Mouse (Mus musculus) intestine, embryonic 14.5 days (tissue): ENCODE measurements around the gene Leap2. TPM values are rescaled to one million over a fixed set of nuclear protein-coding genes. Genes with fewer than 3 reads are reported as not detected.

Experiments
- ATAC-seq: fragments of 200-750 bp; cut with Nextera tagmentation; replicated peaks from 2 replicates; pipeline ENCODE4 v1.8.0; 2017; ENCODE audit warnings: low read depth, moderate number of reproducible peaks, moderate TSS enrichment, moderate library complexity; ENCODE audit not compliant: low FRiP score, low TSS enrichment
- DNase-seq: peaks from one replicate; pipeline ENCODE4 v3.0.0-alpha.2; 2018; ENCODE audit warnings: low spot score
- H3K27ac ChIP-seq: fragments of 300-500 bp; sonication (generic); 2 replicates; pipeline ENCODE4 v1.5.1; 2014; ENCODE audit warnings: low read depth, mild to moderate bottlenecking, control low read depth
- H3K27me3 ChIP-seq: fragments of 300-500 bp; sonication (generic); replicated peaks from 2 replicates; pipeline ENCODE4 v1.6.1; 2014; ENCODE audit warnings: low read length, control low read depth; ENCODE audit not compliant: control insufficient read depth, insufficient read depth
- H3K36me3 ChIP-seq: fragments of 300-500 bp; sonication (generic); 2 replicates; pipeline ENCODE4 v1.6.1; 2014; ENCODE audit warnings: low read length, control low read depth; ENCODE audit not compliant: control insufficient read depth, insufficient read depth
- H3K4me1 ChIP-seq: fragments of 300-500 bp; sonication (generic); replicated peaks from 2 replicates; pipeline ENCODE4 v1.6.1; 2014; ENCODE audit warnings: low read length, control low read depth, mixed read lengths; ENCODE audit not compliant: control insufficient read depth, insufficient read depth
- H3K4me2 ChIP-seq: fragments of 300-500 bp; sonication (generic); 2 replicates; pipeline ENCODE4 v1.6.1; 2014; ENCODE audit warnings: low read length
- H3K4me3 ChIP-seq: fragments of 300-500 bp; sonication (generic); 2 replicates; pipeline ENCODE4 v1.5.1; 2014; ENCODE audit warnings: low read depth, low read length, control low read depth, mixed read lengths
- H3K9ac ChIP-seq: fragments of 300-500 bp; sonication (generic); 2 replicates; pipeline ENCODE4 v1.6.1; 2014; ENCODE audit warnings: mild to moderate bottlenecking, low read length
- H3K9me3 ChIP-seq: fragments of 300-500 bp; sonication (generic); 2 replicates; pipeline ENCODE4 v1.6.1; 2016; ENCODE audit warnings: low read length, control low read depth; ENCODE audit not compliant: control insufficient read depth
- WGBS: fragments of 180-500 bp; shearing (Covaris S2); extraction: QIAGEN DNeasy Blood & Tissue Kit; methylation state at CpG from one replicate; pipeline ENCODE4 v1.1.7; 2014; 5-methylcytosine and 5-hydroxymethylcytosine counted together
- polyA plus RNA-seq: library from polyadenylated mRNA; unstranded; fragments of >200 nt; fragmentation: Nextera tagmentation; extraction: Ambion mirVana; gene quantifications from 2 replicates; pipeline ENCODE4 v1.2.1, GENCODE M21; 2014

Leap2 gene
- polyA plus RNA-seq, 1 experiment from 2014 or later, result not detected

GRCm38 (mm10) chr11:53448529-53448928 lies 25.6 kb upstream of the Leap2 start:
- no peaks in the 10 kb centered on the region for H3K27me3 ChIP-seq
- no peak overlapping the region for H3K9ac ChIP-seq
- 94% methylated on average over 1 of the region's 1 CpGs for WGBS
- no peak overlapping the region for H3K4me3 ChIP-seq
- DNase-seq (no peak), ATAC-seq (no peak)
- no peaks in the 10 kb centered on the region for H3K9me3 ChIP-seq
- H3K4me1 ChIP-seq, result no peaks in the 10 kb centered on the region; the same call in 1 of the 2 replicates
- H3K36me3 ChIP-seq, result no peaks in the 10 kb centered on the region
- H3K27ac ChIP-seq, result no peak overlapping the region
- no peak overlapping the region for H3K4me2 ChIP-seq

DNA sequence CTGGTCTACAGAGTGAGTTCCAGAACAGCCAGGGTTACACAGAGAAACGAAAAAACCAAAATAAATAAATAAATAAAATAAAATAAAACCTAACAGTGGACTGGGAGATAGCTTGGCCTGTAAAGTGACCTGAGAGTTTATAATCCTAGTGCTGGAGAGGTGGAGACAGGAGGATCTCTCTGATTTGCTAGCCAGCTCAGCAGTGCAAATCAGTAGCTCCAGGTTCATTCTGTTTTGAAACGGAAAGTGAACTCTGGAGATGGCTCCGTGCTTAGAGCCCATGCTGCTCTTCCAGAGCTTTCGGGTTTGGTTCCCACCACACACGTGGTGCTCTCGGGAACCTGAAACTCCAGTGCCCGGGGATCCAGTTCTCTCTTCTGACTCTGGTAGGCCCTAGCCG lies 25.0 kb upstream of the Leap2 start:
- Histone ChIP-seq H3K27ac (no peak overlapping the region), H3K9ac (no peak overlapping the region), H3K4me2 (no peak overlapping the region), H3K9me3 (no peaks in the 10 kb centered on the region), H3K4me3 (no peak overlapping the region), H3K27me3 (no peaks in the 10 kb centered on the region), H3K4me1 (no peaks in the 10 kb centered on the region; the same call in 1 of the 2 replicates), H3K36me3 (no peaks in the 10 kb centered on the region)
- WGBS, result 90% methylated on average over 8 of the region's 8 CpGs
- DNase-seq (no peak), ATAC-seq (no peak)

- no peak overlapping the region for H3K27ac ChIP-seq
- H3K4me2 ChIP-seq, result no peak overlapping the region
- 64% methylated on average over 13 of the region's 13 CpGs for WGBS
- DNase-seq (no peak), ATAC-seq (no peak)
- no peak overlapping the region for H3K9ac ChIP-seq
- no peaks in the 10 kb centered on the region for H3K36me3 ChIP-seq
- no peaks in the 10 kb centered on the region for H3K9me3 ChIP-seq
- no peaks in the 10 kb centered on the region for H3K27me3 ChIP-seq
- H3K4me1 ChIP-seq, result no peaks in the 10 kb centered on the region; the same call in 1 of the 2 replicates
- no peak overlapping the region for H3K4me3 ChIP-seq
Measured at GRCm38 (mm10) chr11:53446183-53446582, 23.2 kb upstream of the Leap2 start.

GRCm38 (mm10) chr11:53445562-53445961 lies 22.6 kb upstream of the Leap2 start:
- 54% methylated on average over 13 of the region's 13 CpGs for WGBS
- ATAC-seq, result no peak

DNA sequence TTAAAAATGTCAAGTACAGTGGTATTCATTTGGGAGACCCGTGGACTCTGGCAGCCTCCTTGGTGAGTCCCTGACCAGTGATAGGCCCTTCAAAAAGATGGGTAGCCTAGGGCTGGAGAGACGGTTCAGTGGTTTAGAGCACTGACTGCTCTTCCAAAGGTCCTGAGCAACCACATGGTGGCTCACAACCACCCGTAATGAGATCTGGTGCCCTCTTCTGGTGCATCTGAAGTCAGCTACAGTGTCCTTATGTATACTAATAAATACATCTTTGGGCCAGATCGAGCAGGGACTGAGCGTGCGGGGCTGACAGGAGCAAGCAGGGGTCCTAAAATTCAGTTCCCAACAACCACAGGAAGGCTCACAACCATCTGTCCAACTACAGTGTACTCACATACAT lies 20.9 kb upstream of the Leap2 start:
- no peak for ATAC-seq
- no peaks in the 10 kb centered on the region for H3K9me3 ChIP-seq
- no peak overlapping the region for H3K27ac ChIP-seq

More at GRCm38 (mm10) chr11:53445562-53445961, 22.6 kb upstream of the Leap2 start:
- H3K4me2 ChIP-seq, result no peak overlapping the region
- no peak overlapping the region for H3K9ac ChIP-seq
- H3K4me3 ChIP-seq, result no peak overlapping the region
- H3K27ac ChIP-seq, result no peak overlapping the region
- no peaks in the 10 kb centered on the region; the same call in 1 of the 2 replicates for H3K4me1 ChIP-seq
- no peaks in the 10 kb centered on the region for H3K9me3 ChIP-seq
- H3K27me3 ChIP-seq, result no peaks in the 10 kb centered on the region
- no peak for DNase-seq
- no peaks in the 10 kb centered on the region for H3K36me3 ChIP-seq

GRCm38 (mm10) chr11:53441921-53442320 lies 19.0 kb upstream of the Leap2 start:
- no peaks in the 10 kb centered on the region for H3K9me3 ChIP-seq
- H3K27me3 ChIP-seq, result no peaks in the 10 kb centered on the region
- H3K4me1 ChIP-seq, result no peaks in the 10 kb centered on the region
- WGBS, result 31% methylated on average over 12 of the region's 12 CpGs
- ATAC-seq (no peak), DNase-seq (no peak)
- no peak overlapping the region for H3K4me3 ChIP-seq
- H3K27ac ChIP-seq, result no peak overlapping the region
- no peak overlapping the region for H3K4me2 ChIP-seq
- no peak overlapping the region for H3K9ac ChIP-seq
- H3K36me3 ChIP-seq, result no peaks in the 10 kb centered on the region

More for the DNA sequence above, 20.9 kb upstream of the Leap2 start:
- no peak overlapping the region for H3K9ac ChIP-seq
- H3K27me3 ChIP-seq, result no peaks in the 10 kb centered on the region
- no peak for DNase-seq
- H3K4me1 ChIP-seq, result no peaks in the 10 kb centered on the region
- no peak overlapping the region for H3K4me2 ChIP-seq
- WGBS, result 41% methylated on average over 6 of the region's 6 CpGs
- no peak overlapping the region for H3K4me3 ChIP-seq
- H3K36me3 ChIP-seq, result no peaks in the 10 kb centered on the region

GRCm38 (mm10) chr11:53436338-53436737 lies 13.4 kb upstream of the Leap2 start:
- H3K27me3 ChIP-seq, result no peaks in the 10 kb centered on the region
- WGBS, result 86% methylated on average over 6 of the region's 6 CpGs
- no peaks in the 10 kb centered on the region; the same call in 1 of the 2 replicates for H3K4me1 ChIP-seq
- no peak overlapping the region for H3K9ac ChIP-seq
- H3K4me3 ChIP-seq, result no peak overlapping the region
- H3K27ac ChIP-seq, result no peak overlapping the region
- H3K36me3 ChIP-seq, result no peaks in the 10 kb centered on the region
- ATAC-seq, result no peak
- no peaks in the 10 kb centered on the region for H3K9me3 ChIP-seq
- no peak overlapping the region for H3K4me2 ChIP-seq
- DNase-seq, result no peak

GRCm38 (mm10) chr11:53435504-53435903 lies 12.5 kb upstream of the Leap2 start:
- Histone ChIP-seq H3K4me2 (no peak overlapping the region), H3K9ac (no peak overlapping the region), H3K27ac (no peak overlapping the region), H3K4me1 (no peaks in the 10 kb centered on the region; the same call in 1 of the 2 replicates), H3K9me3 (no peaks in the 10 kb centered on the region), H3K27me3 (no peaks in the 10 kb centered on the region), H3K4me3 (no peak overlapping the region), H3K36me3 (no peaks in the 10 kb centered on the region)
- WGBS, result 80% methylated on average over 8 of the region's 8 CpGs
- DNase-seq (no peak), ATAC-seq (no peak)

- H3K4me1 ChIP-seq, result peaks cover 9% of the 10 kb centered on the region
- H3K9ac ChIP-seq, result no peak overlapping the region
- ATAC-seq, result no peak
- no peak overlapping the region for H3K4me2 ChIP-seq
- no peaks in the 10 kb centered on the region for H3K9me3 ChIP-seq
- H3K27me3 ChIP-seq, result no peaks in the 10 kb centered on the region
- 56% methylated on average over 6 of the region's 6 CpGs for WGBS
- no peak overlapping the region for H3K4me3 ChIP-seq
- no peak overlapping the region for H3K27ac ChIP-seq
- no peak for DNase-seq
- peaks cover 12% of the 10 kb centered on the region for H3K36me3 ChIP-seq
Measured at GRCm38 (mm10) chr11:53433057-53433456, 10.1 kb upstream of the Leap2 start.
